Mouse (Mus musculus) midbrain, embryonic 16.5 days (tissue): ENCODE results near the gene Nup107. TPM values are rescaled to one million over a fixed set of nuclear protein-coding genes. Genes with fewer than 3 reads are reported as not detected.

Experiments
- ATAC-seq: fragments of 200-750 bp; cut with Nextera tagmentation; 2 replicates; pipeline ENCODE4 v1.8.0; 2017; ENCODE audit warnings: moderate TSS enrichment
- H3K27ac ChIP-seq: fragments of 300-500 bp; sonication (generic); 2 replicates; pipeline ENCODE4 v1.5.1; 2014; ENCODE audit warnings: mild to moderate bottlenecking, low read length, mixed read lengths
- H3K27me3 ChIP-seq: fragments of 300-500 bp; sonication (generic); 2 replicates; pipeline ENCODE4 v1.6.1; 2014; ENCODE audit warnings: low read depth, low read length, mixed read lengths; ENCODE audit not compliant: control insufficient read depth, insufficient read depth
- H3K36me3 ChIP-seq: fragments of 300-500 bp; sonication (generic); 2 replicates; pipeline ENCODE4 v1.6.1; 2014; ENCODE audit warnings: mild to moderate bottlenecking, low read length, moderate library complexity, mixed read lengths; ENCODE audit not compliant: control insufficient read depth, insufficient read depth
- H3K4me1 ChIP-seq: fragments of 300-500 bp; sonication (generic); 2 replicates; pipeline ENCODE4 v1.6.1; 2014; ENCODE audit warnings: mild to moderate bottlenecking, low read length, mixed read lengths; ENCODE audit not compliant: control insufficient read depth, insufficient read depth
- H3K4me2 ChIP-seq: fragments of 300-500 bp; sonication (generic); 2 replicates; pipeline ENCODE4 v1.6.1; 2014; ENCODE audit warnings: mild to moderate bottlenecking, low read length, mixed read lengths
- H3K4me3 ChIP-seq: fragments of 300-500 bp; sonication (generic); 2 replicates; pipeline ENCODE4 v1.5.1; 2014; ENCODE audit warnings: low read depth, mild to moderate bottlenecking, low read length, moderate library complexity, mixed read lengths
- H3K9ac ChIP-seq: fragments of 300-500 bp; sonication (generic); 2 replicates; pipeline ENCODE4 v1.6.1; 2014; ENCODE audit warnings: low read depth, low read length, mixed read lengths
- H3K9me3 ChIP-seq: fragments of 300-500 bp; sonication (generic); replicated peaks from 2 replicates; pipeline ENCODE4 v1.6.1; 2014; ENCODE audit warnings: mild to moderate bottlenecking, low read length, mixed read lengths; ENCODE audit not compliant: control insufficient read depth, poor library complexity, severe bottlenecking
- WGBS: fragments of 180-500 bp; shearing (Covaris S2); extraction: QIAGEN DNeasy Blood & Tissue Kit; methylation state at CpG from one replicate; pipeline ENCODE4 v1.1.7; 2014; 5-methylcytosine and 5-hydroxymethylcytosine counted together
- polyA plus RNA-seq: library from polyadenylated mRNA; unstranded; fragments of >200 nt; fragmentation: Nextera tagmentation; extraction: Ambion mirVana; gene quantifications from 2 replicates; pipeline ENCODE4 v1.2.1, GENCODE M21; 2015

Gene Nup107
- polyA plus RNA-seq, 1 experiment from 2014 or later: 29.4 TPM

GRCm38 (mm10) chr10:117777103-117777470 lies 15.4 kb downstream of the Nup107 start:
- Histone ChIP-seq H3K9me3 (no peaks in the 10 kb centered on the region), H3K9ac (no peak overlapping the region), H3K4me1 (no peaks in the 10 kb centered on the region), H3K36me3 (peaks cover 40% of the 10 kb centered on the region), H3K27ac (no peak overlapping the region), H3K4me3 (no peak overlapping the region), H3K4me2 (no peak overlapping the region), H3K27me3 (no peaks in the 10 kb centered on the region)
- no peak for ATAC-seq
- WGBS: 91% methylated on average over 3 of the region's 3 CpGs

DNA sequence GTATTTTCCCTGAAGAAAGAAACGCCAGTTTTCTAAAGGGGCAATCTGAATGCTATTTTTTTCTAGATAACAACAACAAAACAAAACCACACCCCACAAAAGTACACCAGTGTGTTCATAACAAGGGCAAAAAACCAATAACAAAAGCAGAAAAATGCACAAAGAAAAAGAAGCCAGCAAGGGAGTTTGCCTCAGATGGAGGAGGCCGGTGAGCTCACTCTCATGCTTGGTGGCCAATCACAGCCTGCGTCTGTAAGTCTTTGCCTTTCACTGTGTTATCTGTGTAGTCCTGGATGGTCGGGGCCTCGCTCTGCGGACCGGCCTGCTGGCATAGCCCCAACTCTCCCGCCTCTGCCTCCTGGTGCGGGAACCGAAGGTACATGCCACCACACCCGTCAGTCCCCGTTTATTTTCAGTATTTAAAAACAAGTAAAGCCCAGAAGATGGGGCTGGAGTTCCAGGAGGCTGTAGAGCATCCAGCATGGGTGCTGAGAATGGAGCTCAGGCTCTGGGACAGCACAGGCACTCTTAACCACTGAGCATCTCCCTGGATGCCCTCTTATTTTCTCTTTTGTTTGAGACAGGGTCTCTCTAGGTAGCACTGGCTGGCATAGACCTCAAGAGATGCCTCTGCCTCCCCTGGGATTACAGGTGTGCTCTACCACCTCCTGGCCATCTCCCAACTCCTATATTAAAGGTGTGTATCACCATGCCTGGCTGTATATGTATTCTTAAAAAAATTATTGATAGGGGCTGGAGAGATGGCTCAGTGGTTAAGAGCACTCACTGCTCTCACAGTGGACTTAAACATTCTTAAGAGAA lies 16.0 kb downstream of the Nup107 start:
- Histone ChIP-seq H3K36me3 (peaks cover 34% of the 10 kb centered on the region), H3K9ac (no peak overlapping the region), H3K4me2 (no peak overlapping the region), H3K4me1 (no peaks in the 10 kb centered on the region), H3K9me3 (no peaks in the 10 kb centered on the region), H3K27me3 (no peaks in the 10 kb centered on the region), H3K4me3 (no peak overlapping the region), H3K27ac (no peak overlapping the region)
- no peak for ATAC-seq
- 96% methylated on average over 12 of the region's 12 CpGs for WGBS

- 91% methylated on average over 6 of the region's 6 CpGs for WGBS
- Histone ChIP-seq H3K9me3 (no peaks in the 10 kb centered on the region), H3K4me3 (no peak overlapping the region), H3K4me2 (no peak overlapping the region), H3K27me3 (no peaks in the 10 kb centered on the region), H3K4me1 (no peaks in the 10 kb centered on the region), H3K36me3 (peaks cover 34% of the 10 kb centered on the region), H3K27ac (no peak overlapping the region), H3K9ac (no peak overlapping the region)
- no peak for ATAC-seq
Observed at GRCm38 (mm10) chr10:117775401-117776144, 16.9 kb downstream of the Nup107 start.

DNA sequence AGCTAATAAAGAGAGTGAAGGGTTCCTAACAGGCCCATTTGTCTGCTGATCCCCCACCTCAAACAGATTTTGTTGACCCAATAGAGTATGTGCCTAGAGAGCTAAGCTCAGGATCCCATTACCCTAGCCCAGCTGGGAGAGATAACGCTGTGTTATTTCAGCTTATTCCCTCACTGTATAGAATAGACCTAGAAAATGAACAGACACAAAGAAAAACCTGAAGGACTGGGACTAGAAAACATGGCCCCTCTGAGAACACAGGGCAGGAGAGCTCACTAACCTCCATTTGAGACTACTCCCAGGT lies 17.7 kb downstream of the Nup107 start:
- peaks cover 41% of the 10 kb centered on the region for H3K36me3 ChIP-seq
- no peaks in the 10 kb centered on the region for H3K4me1 ChIP-seq
- WGBS: 100% methylated on average over 1 of the region's 1 CpGs
- H3K27ac ChIP-seq: no peak overlapping the region
- no peak overlapping the region for H3K4me2 ChIP-seq
- H3K4me3 ChIP-seq: no peak overlapping the region
- ATAC-seq: no peak
- no peaks in the 10 kb centered on the region for H3K27me3 ChIP-seq
- H3K9me3 ChIP-seq: no peaks in the 10 kb centered on the region
- no peak overlapping the region for H3K9ac ChIP-seq

- Histone ChIP-seq H3K27me3 (no peaks in the 10 kb centered on the region), H3K27ac (no peak overlapping the region), H3K9ac (no peak overlapping the region), H3K9me3 (no peaks in the 10 kb centered on the region), H3K4me1 (no peaks in the 10 kb centered on the region), H3K4me2 (no peak overlapping the region), H3K36me3 (peaks cover 42% of the 10 kb centered on the region), H3K4me3 (no peak overlapping the region)
- WGBS: 94% methylated on average over 22 of the region's 22 CpGs
- no peak for ATAC-seq
Observed at GRCm38 (mm10) chr10:117774011-117774816, 18.3 kb downstream of the Nup107 start.

DNA sequence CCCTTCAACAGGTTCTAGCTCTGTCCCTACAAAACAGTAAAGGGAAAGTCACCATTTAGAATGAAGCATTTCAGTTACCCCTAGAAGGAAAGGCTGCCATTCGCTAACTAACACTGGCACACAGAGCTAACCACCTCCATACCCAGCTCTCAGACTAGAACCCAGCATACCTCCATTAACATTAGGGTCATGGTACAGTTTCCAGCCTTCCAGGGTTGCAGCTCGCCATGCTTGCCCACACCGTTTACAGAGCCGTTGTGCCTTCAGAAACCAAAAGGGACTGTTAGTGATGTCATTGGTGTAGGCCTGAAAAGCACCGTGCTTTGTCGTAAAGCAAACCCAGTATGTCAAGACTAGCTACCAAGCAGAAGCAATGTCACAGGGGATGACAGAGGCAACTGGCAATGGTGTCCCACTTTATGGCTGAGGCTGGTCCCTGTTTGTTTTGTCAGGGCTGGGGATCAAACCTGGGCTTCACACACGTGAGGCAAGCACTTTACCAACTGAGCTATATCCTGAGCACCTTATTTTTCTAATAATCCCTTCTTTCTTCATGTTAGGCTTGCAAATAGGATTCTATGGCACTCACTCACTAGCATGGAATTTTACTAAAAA lies 19.3 kb downstream of the Nup107 start:
- Histone ChIP-seq H3K4me3 (no peak overlapping the region), H3K4me2 (no peak overlapping the region), H3K4me1 (no peaks in the 10 kb centered on the region), H3K36me3 (peaks cover 44% of the 10 kb centered on the region), H3K9me3 (no peaks in the 10 kb centered on the region), H3K9ac (no peak overlapping the region), H3K27ac (no peak overlapping the region), H3K27me3 (no peaks in the 10 kb centered on the region)
- no peak for ATAC-seq
- WGBS: 94% methylated on average over 7 of the region's 7 CpGs

GRCm38 (mm10) chr10:117772364-117773105 lies 20.0 kb downstream of the Nup107 start:
- Histone ChIP-seq H3K9ac (no peak overlapping the region), H3K4me1 (no peaks in the 10 kb centered on the region), H3K36me3 (peaks cover 49% of the 10 kb centered on the region), H3K27me3 (no peaks in the 10 kb centered on the region), H3K4me3 (no peak overlapping the region), H3K4me2 (no peak overlapping the region), H3K27ac (no peak overlapping the region), H3K9me3 (no peaks in the 10 kb centered on the region)
- WGBS: 90% methylated on average over 17 of the region's 17 CpGs
- no peak for ATAC-seq

- Histone ChIP-seq H3K27me3 (no peaks in the 10 kb centered on the region), H3K4me2 (no peak overlapping the region), H3K9ac (no peak overlapping the region), H3K4me1 (no peaks in the 10 kb centered on the region), H3K4me3 (no peak overlapping the region), H3K9me3 (no peaks in the 10 kb centered on the region), H3K36me3 (peaks cover 43% of the 10 kb centered on the region), H3K27ac (no peak overlapping the region)
- ATAC-seq: no peak
- 95% methylated on average over 10 of the region's 10 CpGs for WGBS
Observed at GRCm38 (mm10) chr10:117771131-117771510, 21.4 kb downstream of the Nup107 start.
